Mouse (Mus musculus) lung, embryonic 16.5 days (tissue): ENCODE results near the gene Ncdn. TPM values are rescaled to one million over a fixed set of nuclear protein-coding genes. Genes with fewer than 3 reads are reported as not detected.
A peak's percentile ranks its signal among the peaks of the same experiment; 100 is the strongest.

Experiments
- ATAC-seq: fragments of 200-750 bp; cut with Nextera tagmentation; 2 replicates; pipeline ENCODE4 v1.8.0; 2017; ENCODE audit warnings: low read depth, mild to moderate bottlenecking, moderate library complexity
- H3K27ac ChIP-seq: fragments of 300-500 bp; sonication (generic); 2 replicates; pipeline ENCODE4 v1.5.1; 2014; ENCODE audit warnings: mild to moderate bottlenecking, control low read depth, low read length
- H3K27me3 ChIP-seq: fragments of 300-500 bp; sonication (generic); 2 replicates; pipeline ENCODE4 v1.6.1; 2014; ENCODE audit warnings: low read depth, low read length, mixed read lengths; ENCODE audit not compliant: control insufficient read depth, insufficient read depth
- H3K36me3 ChIP-seq: fragments of 300-500 bp; sonication (generic); 2 replicates; pipeline ENCODE4 v1.6.1; 2014; ENCODE audit warnings: low read length; ENCODE audit not compliant: control insufficient read depth, insufficient read depth
- H3K4me1 ChIP-seq: fragments of 300-500 bp; sonication (generic); replicated peaks from 2 replicates; pipeline ENCODE4 v1.6.1; 2014; ENCODE audit warnings: low read length, mixed read lengths; ENCODE audit not compliant: control insufficient read depth, insufficient read depth
- H3K4me2 ChIP-seq: fragments of 300-500 bp; sonication (generic); 2 replicates; pipeline ENCODE4 v1.6.1; 2014; ENCODE audit warnings: low read depth, low read length, control low read depth
- H3K4me3 ChIP-seq: fragments of 300-500 bp; sonication (generic); 2 replicates; pipeline ENCODE4 v1.5.1; 2014; ENCODE audit warnings: mild to moderate bottlenecking, low read length, control low read depth
- H3K9ac ChIP-seq: fragments of 300-500 bp; sonication (generic); 2 replicates; pipeline ENCODE4 v1.6.1; 2014; ENCODE audit warnings: low read length, control low read depth
- H3K9me3 ChIP-seq: fragments of 300-500 bp; sonication (generic); 2 replicates; pipeline ENCODE4 v1.6.1; 2016; ENCODE audit warnings: low read length; ENCODE audit not compliant: control insufficient read depth
- WGBS: fragments of 180-500 bp; shearing (Covaris S2); extraction: QIAGEN DNeasy Blood & Tissue Kit; methylation state at CpG from one replicate; pipeline ENCODE4 v1.1.7; 2014; 5-methylcytosine and 5-hydroxymethylcytosine counted together
- polyA plus RNA-seq: library from polyadenylated mRNA; unstranded; fragments of >200 nt; fragmentation: Nextera tagmentation; extraction: Ambion mirVana; gene quantifications from 2 replicates; pipeline ENCODE4 v1.2.1, GENCODE M21; 2015

Ncdn gene
- polyA plus RNA-seq: 24.5 and 26.7 TPM in 2 replicates

GRCm38 (mm10) chr4:126753268-126754230 is at the start of gene Ncdn, which contains the start of gene AU040320:
Ncdn (minus strand) TSS chr4:126753438.
AU040320 (plus strand) TSS chr4:126753544.
- under 1% methylated on average over 70 of the region's 71 CpGs for WGBS
- no peaks in the 10 kb centered on the region for H3K9me3 ChIP-seq
- peak within 1 kb of the TSS; percentile 80 for H3K9ac ChIP-seq
- peak; percentile 99 for ATAC-seq
- peaks cover 9% of the 10 kb centered on the region for H3K36me3 ChIP-seq
- peak within 1 kb of the TSS; percentile 73 for H3K4me3 ChIP-seq
- peaks cover 35% of the 10 kb centered on the region for H3K4me1 ChIP-seq
- H3K4me2 ChIP-seq: peak within 1 kb of the TSS; percentile 75
- H3K27ac ChIP-seq: peak within 1 kb of the TSS; percentile 93
- no peaks in the 10 kb centered on the region for H3K27me3 ChIP-seq

- WGBS: 91% methylated on average over 8 of the region's 8 CpGs
- 0 out of 2 replicates have a peak, but pooled peaks cover 3% of the 10 kb centered on the region for H3K4me1 ChIP-seq
Observed at GRCm38 (mm10) chr4:126802174-126802573, 48.9 kb upstream of the Ncdn start.

GRCm38 (mm10) chr4:126792341-126793102 is 39.3 kb upstream of the Ncdn start:
- 90% methylated on average over 7 of the region's 7 CpGs for WGBS

More at GRCm38 (mm10) chr4:126802174-126802573, 48.9 kb upstream of the Ncdn start:
- Histone ChIP-seq H3K27ac (no peak overlapping the region), H3K9ac (no peak overlapping the region), H3K4me3 (no peak overlapping the region), H3K27me3 (no peaks in the 10 kb centered on the region), H3K36me3 (no peaks in the 10 kb centered on the region), H3K9me3 (no peaks in the 10 kb centered on the region), H3K4me2 (no peak overlapping the region)
- no peak for ATAC-seq

GRCm38 (mm10) chr4:126782996-126783395 is 29.8 kb upstream of the Ncdn start:
- ATAC-seq: no peak
- Histone ChIP-seq H3K4me2 (no peak overlapping the region), H3K4me1 (no peaks in the 10 kb centered on the region), H3K36me3 (0 out of 2 replicates have a peak, but pooled peaks cover 3% of the 10 kb centered on the region), H3K27me3 (no peaks in the 10 kb centered on the region), H3K9ac (no peak overlapping the region), H3K9me3 (no peaks in the 10 kb centered on the region), H3K27ac (no peak overlapping the region), H3K4me3 (no peak overlapping the region)
- WGBS: 63% methylated on average over 8 of the region's 8 CpGs

More at GRCm38 (mm10) chr4:126792341-126793102, 39.3 kb upstream of the Ncdn start:
- Histone ChIP-seq H3K9ac (no peak overlapping the region), H3K27me3 (no peaks in the 10 kb centered on the region), H3K36me3 (peaks cover 3% of the 10 kb centered on the region; the same call in 1 of the 2 replicates), H3K9me3 (no peaks in the 10 kb centered on the region), H3K27ac (no peak overlapping the region), H3K4me2 (no peak overlapping the region), H3K4me3 (no peak overlapping the region), H3K4me1 (no peaks in the 10 kb centered on the region)
- ATAC-seq: no peak

GRCm38 (mm10) chr4:126782512-126782911 is 29.3 kb upstream of the Ncdn start:
- H3K27ac ChIP-seq: no peak overlapping the region
- H3K4me2 ChIP-seq: no peak overlapping the region
- 0 out of 2 replicates have a peak, but pooled peaks cover 3% of the 10 kb centered on the region for H3K36me3 ChIP-seq
- H3K4me1 ChIP-seq: no peaks in the 10 kb centered on the region
- H3K4me3 ChIP-seq: no peak overlapping the region
- WGBS: 89% methylated on average over 8 of the region's 8 CpGs
- no peaks in the 10 kb centered on the region for H3K9me3 ChIP-seq
- no peaks in the 10 kb centered on the region for H3K27me3 ChIP-seq
- no peak for ATAC-seq
- no peak overlapping the region for H3K9ac ChIP-seq

- no peak overlapping the region for H3K9ac ChIP-seq
- H3K4me2 ChIP-seq: no peak overlapping the region
- no peaks in the 10 kb centered on the region for H3K4me1 ChIP-seq
- H3K4me3 ChIP-seq: no peak overlapping the region
- H3K9me3 ChIP-seq: no peaks in the 10 kb centered on the region
- 0 out of 2 replicates have a peak, but pooled peaks cover 3% of the 10 kb centered on the region for H3K36me3 ChIP-seq
- WGBS: 89% methylated on average over 3 of the region's 3 CpGs
- ATAC-seq: no peak
- no peaks in the 10 kb centered on the region for H3K27me3 ChIP-seq
- no peak overlapping the region for H3K27ac ChIP-seq
Observed at GRCm38 (mm10) chr4:126781871-126782270, 28.6 kb upstream of the Ncdn start.

- no peak overlapping the region for H3K9ac ChIP-seq
- no peaks in the 10 kb centered on the region for H3K27me3 ChIP-seq
- no peak overlapping the region for H3K4me2 ChIP-seq
- 0 out of 2 replicates have a peak, but pooled peaks cover 2% of the 10 kb centered on the region for H3K4me1 ChIP-seq
- H3K36me3 ChIP-seq: 0 out of 2 replicates have a peak, but pooled peaks cover 3% of the 10 kb centered on the region
- no peak overlapping the region for H3K4me3 ChIP-seq
- no peak overlapping the region for H3K27ac ChIP-seq
- no peak for ATAC-seq
- 71% methylated on average over 12 of the region's 12 CpGs for whole genome bisulfite sequencing
- H3K9me3 ChIP-seq: no peaks in the 10 kb centered on the region
Observed at GRCm38 (mm10) chr4:126779826-126780775, 26.9 kb upstream of the Ncdn start.

- Histone ChIP-seq H3K9ac (no peak overlapping the region), H3K9me3 (no peaks in the 10 kb centered on the region), H3K36me3 (0 out of 2 replicates have a peak, but pooled peaks cover 3% of the 10 kb centered on the region), H3K4me2 (no peak overlapping the region), H3K27me3 (no peaks in the 10 kb centered on the region), H3K4me3 (no peak overlapping the region), H3K4me1 (0 out of 2 replicates have a peak, but pooled peaks cover 2% of the 10 kb centered on the region), H3K27ac (no peak overlapping the region)
- no peak for ATAC-seq
- 39% methylated on average over 8 of the region's 8 CpGs for WGBS
Observed at GRCm38 (mm10) chr4:126779148-126779581, 25.9 kb upstream of the Ncdn start.
